Mouse (Mus musculus) ES-E14 (cell line): Measurements from ENCODE around the gene Fau. TPM values are rescaled to one million over a fixed set of nuclear protein-coding genes. Genes with fewer than 3 reads are reported as not detected.
"Not testable (repeated sequence)": the region's sequence is repeated elsewhere in the genome, so short reads cannot be mapped to it uniquely, and the experiment has no call there.

Experiments used
- DNase-seq: peaks from one replicate; pipeline ENCODE4 v3.0.0-alpha.2; 2013; ENCODE audit warnings: low read depth, low spot score
- H3K27ac ChIP-seq: 2 replicates; pipeline ENCODE4 v1.5.1; 2012; ENCODE audit warnings: low read depth, mild to moderate bottlenecking, low read length, moderate library complexity, mixed read lengths; ENCODE audit not compliant: poor library complexity, insufficient read depth, severe bottlenecking
- H3K36me3 ChIP-seq: 2 replicates; pipeline ENCODE4 v1.6.1; 2012; ENCODE audit warnings: mild to moderate bottlenecking, low read length, moderate library complexity, mixed read lengths; ENCODE audit not compliant: control insufficient read depth, poor library complexity, insufficient read depth, severe bottlenecking
- H3K4me1 ChIP-seq, 2 experiments: fragments of 150-350 bp in 1 of 2; sonication (generic) in 1 of 2; 2 replicates each; pipeline ENCODE4 v1.6.1; 2012; ENCODE audit warnings: low read length in 2 of 2, mild to moderate bottlenecking in 1 of 2, mixed read lengths in 1 of 2; ENCODE audit not compliant: control insufficient read depth in 2 of 2, insufficient read depth in 2 of 2, poor library complexity in 1 of 2
- H3K4me3 ChIP-seq, 2 experiments: fragments of 150-350 bp in 1 of 2; sonication (generic) in 1 of 2; 2 replicates each; pipeline ENCODE4 v1.5.1; 2012; ENCODE audit warnings: low read length in 2 of 2, low read depth in 1 of 2, mild to moderate bottlenecking in 1 of 2, mixed read lengths in 1 of 2; ENCODE audit not compliant: insufficient read depth in 1 of 2, poor library complexity in 1 of 2, severe bottlenecking in 1 of 2
- H3K9ac ChIP-seq: 2 replicates; pipeline ENCODE4 v1.6.1; 2012; ENCODE audit warnings: low read depth, mild to moderate bottlenecking, low read length, mixed read lengths; ENCODE audit not compliant: poor library complexity, insufficient read depth, severe bottlenecking
- H3K9me3 ChIP-seq: fragments of 150-350 bp; sonication (generic); 2 replicates; pipeline ENCODE4 v1.6.1; 2012; ENCODE audit warnings: low read depth, mild to moderate bottlenecking, low read length; ENCODE audit not compliant: control insufficient read depth, insufficient read depth
- CHD2 ChIP-seq: IDR thresholded peaks from 2 replicates; pipeline ENCODE4 v1.6.1; 2014; ENCODE audit warnings: mild to moderate bottlenecking, low read depth, low read length, inconsistent platforms
- HCFC1 ChIP-seq: IDR thresholded peaks from 2 replicates; pipeline ENCODE4 v1.6.1; 2012; ENCODE audit warnings: low read length, inconsistent platforms, borderline replicate concordance; ENCODE audit not compliant: insufficient read depth
- MAFK ChIP-seq: IDR thresholded peaks from 2 replicates; pipeline ENCODE4 v1.6.1; 2014; ENCODE audit warnings: mild to moderate bottlenecking, low read depth, low read length, inconsistent platforms; ENCODE audit not compliant: insufficient read depth
- ZC3H11A ChIP-seq: IDR thresholded peaks from 2 replicates; pipeline ENCODE4 v1.6.1; 2012; ENCODE audit warnings: low read depth, mild to moderate bottlenecking, inconsistent platforms, low read length, borderline replicate concordance
- ZNF384 ChIP-seq: IDR thresholded peaks from 2 replicates; pipeline ENCODE4 v1.6.1; 2012; ENCODE audit warnings: low read depth, low read length, inconsistent platforms
- in situ Hi-C, 2 experiments: fragments of 600-800 bp; cut with MboI; formaldehyde crosslinking; loops; one replicate each; pipeline ENCODE4 v1.15.1; 2025; ENCODE audit warnings: low sequenced_read_pairs in 2 of 2, inconsistent platforms in 1 of 2; ENCODE audit not compliant: unreplicated experiment in 2 of 2
- total RNA-seq: library from RNA; depleted of rRNA; stranded (reverse); fragments of 300-350 nt; gene quantifications from 2 replicates; pipeline ENCODE4 v1.2.3, GENCODE M21; 2012

Gene Fau
- total RNA-seq, 1 experiment = 1,510 TPM

- Histone ChIP-seq H3K4me1 (peaks cover 2 to 3% of the 10 kb centered on the region in 2 experiments; a peak in 1 of 4 replicates), H3K4me3 (no peak overlapping the region), H3K9me3 (no peaks in the 10 kb centered on the region), H3K9ac (no peak overlapping the region), H3K36me3 (no peaks in the 10 kb centered on the region), H3K27ac (no peak overlapping the region)
- no peak for DNase-seq
- TF ChIP-seq CHD2 (no peak), ZNF384 (no peak), MAFK (no peak), ZC3H11A (no peak), HCFC1 (no peak)
- in situ Hi-C loops = no loop called here
These were observed 21.6 kb upstream of the Fau start for GRCm38 (mm10) chr19:6035966-6036585.

GRCm38 (mm10) chr19:6037695-6038094 lies 19.9 kb upstream of the Fau start:
- Histone ChIP-seq H3K4me1 (no peaks in the 10 kb centered on the region; a peak in 1 of 4 replicates), H3K27ac (no peak overlapping the region), H3K9ac (no peak overlapping the region), H3K9me3 (no peaks in the 10 kb centered on the region), H3K36me3 (no peaks in the 10 kb centered on the region), H3K4me3 (no peak overlapping the region)
- DNase-seq = no peak
- in situ Hi-C loops = no loop called here
- TF ChIP-seq MAFK (no peak), ZC3H11A (no peak), CHD2 (no peak), HCFC1 (no peak), ZNF384 (no peak)

GRCm38 (mm10) chr19:6038326-6038725 lies 19.3 kb upstream of the Fau start:
- no peak overlapping the region for H3K27ac ChIP-seq
- no peak for DNase-seq
- H3K4me1 ChIP-seq = no peaks in the 10 kb centered on the region; a peak in 1 of 4 replicates
- H3K9me3 ChIP-seq = no peaks in the 10 kb centered on the region
- in situ Hi-C loops = no loop called here
- no peak overlapping the region for H3K9ac ChIP-seq
- no peaks in the 10 kb centered on the region for H3K36me3 ChIP-seq
- no peak for TF ChIP-seq MAFK
- TF ChIP-seq ZNF384 = no peak
- TF ChIP-seq HCFC1 = no peak
- no peak for TF ChIP-seq ZC3H11A
- TF ChIP-seq CHD2 = no peak
- no peak overlapping the region for H3K4me3 ChIP-seq

GRCm38 (mm10) chr19:6040002-6040401 lies 17.6 kb upstream of the Fau start:
- Histone ChIP-seq H3K4me3 (no peak overlapping the region), H3K4me1 (no peaks in the 10 kb centered on the region; a peak in 1 of 4 replicates), H3K9ac (no peak overlapping the region), H3K36me3 (no peaks in the 10 kb centered on the region), H3K27ac (no peak overlapping the region), H3K9me3 (no peaks in the 10 kb centered on the region)
- no peak for DNase-seq
- TF ChIP-seq MAFK (no peak), ZNF384 (no peak), CHD2 (no peak), HCFC1 (no peak), ZC3H11A (no peak)
- in situ Hi-C loops = no loop called here

- Histone ChIP-seq H3K9me3 (no peaks in the 10 kb centered on the region), H3K9ac (no peak overlapping the region), H3K4me3 (no peak overlapping the region), H3K27ac (no peak overlapping the region), H3K36me3 (no peaks in the 10 kb centered on the region), H3K4me1 (no peaks in the 10 kb centered on the region)
- no peak for DNase-seq
- TF ChIP-seq HCFC1 (no peak), CHD2 (no peak), MAFK (no peak)
- in situ Hi-C loops = no loop called here
These were observed 15.4 kb upstream of the Fau start for GRCm38 (mm10) chr19:6042293-6042692.

GRCm38 (mm10) chr19:6044102-6044501 lies 13.5 kb upstream of the Fau start:
- H3K4me3 ChIP-seq, H3K27ac ChIP-seq, H3K4me1 ChIP-seq, DNase-seq, in situ Hi-C loops, H3K9ac ChIP-seq, H3K36me3 ChIP-seq, H3K9me3 ChIP-seq: not testable (repeated sequence)
